Mouse (Mus musculus): ENCODE results near the gene Pgm2.

GRCm38 (mm10) chr5:64155861-64156550, 63.3 kb downstream of the Pgm2 start, which contains the start of gene Tbc1d1:
- no peak for TF ChIP-seq CTCF (IDR thresholded peaks at IDR 0.05; ENCODE audit: insufficient read depth, low read depth, low read length)
- TF ChIP-seq POLR2A (IDR thresholded peaks at IDR 0.05; ENCODE audit: insufficient read depth, low read depth, low read length): no peak
